Mouse (Mus musculus): Measurements from ENCODE around the gene Itpr2.

Itpr2 gene

GRCm38 (mm10) chr6:146140966-146141585 is 360.9 kb downstream of the Itpr2 start:
- DNase-seq, result no peak

- DNase-seq, result no peak
Measured at GRCm38 (mm10) chr6:146140171-146140570, 361.9 kb downstream of the Itpr2 start.

- DNase-seq, result no peak
Measured at GRCm38 (mm10) chr6:146136646-146137045, 365.4 kb downstream of the Itpr2 start.

GRCm38 (mm10) chr6:146136244-146136643 is 365.8 kb downstream of the Itpr2 start:
- no peak for DNase-seq

GRCm38 (mm10) chr6:146135291-146135690 is 366.7 kb downstream of the Itpr2 start:
- no peak for DNase-seq

- DNase-seq, result no peak
Measured at GRCm38 (mm10) chr6:146133921-146134320, 368.1 kb downstream of the Itpr2 start.

- no peak for DNase-seq
Measured at GRCm38 (mm10) chr6:146129066-146129465, 373.0 kb downstream of the Itpr2 start.

- DNase-seq, result no peak
Measured at GRCm38 (mm10) chr6:146126823-146127681, 375.0 kb downstream of the Itpr2 start.

GRCm38 (mm10) chr6:146125621-146126020 is 376.4 kb downstream of the Itpr2 start:
- no peak for DNase-seq

GRCm38 (mm10) chr6:146124479-146124878 is 377.5 kb downstream of the Itpr2 start:
- DNase-seq, result peak in 1 of 2 experiments; percentile 23

- no peak for DNase-seq
Measured at GRCm38 (mm10) chr6:146123656-146124055, 378.4 kb downstream of the Itpr2 start.

GRCm38 (mm10) chr6:146120172-146120571 is 381.9 kb downstream of the Itpr2 start:
- peak; percentile 17 to 27 for DNase-seq

GRCm38 (mm10) chr6:146114731-146115302 is 387.2 kb downstream of the Itpr2 start:
- DNase-seq, result no peak

- DNase-seq, result no peak
Measured at GRCm38 (mm10) chr6:146114071-146114470, 388.0 kb downstream of the Itpr2 start.

- peak; percentile 37 to 39 for DNase-seq
Measured at GRCm38 (mm10) chr6:146113085-146113484, 388.9 kb downstream of the Itpr2 start.

GRCm38 (mm10) chr6:146112211-146112610 is 389.8 kb downstream of the Itpr2 start:
- DNase-seq, result no peak

- DNase-seq, result no peak
Measured at GRCm38 (mm10) chr6:146111781-146112180, 390.2 kb downstream of the Itpr2 start.

GRCm38 (mm10) chr6:146110832-146111741 is 390.9 kb downstream of the Itpr2 start:
- DNase-seq, result no peak

- DNase-seq, result no peak
Measured at GRCm38 (mm10) chr6:146110425-146110824, 391.6 kb downstream of the Itpr2 start.

GRCm38 (mm10) chr6:146108695-146109094 is 393.3 kb downstream of the Itpr2 start:
- no peak for DNase-seq

GRCm38 (mm10) chr6:146107117-146107832 is 394.7 kb downstream of the Itpr2 start:
- DNase-seq, result peak in 1 of 2 experiments; percentile 29

Measured in lung, adult 18-20 months (tissue).